Comparison of ENCODE assay signal across 1 mouse cellular context in the genomic region with DNA sequence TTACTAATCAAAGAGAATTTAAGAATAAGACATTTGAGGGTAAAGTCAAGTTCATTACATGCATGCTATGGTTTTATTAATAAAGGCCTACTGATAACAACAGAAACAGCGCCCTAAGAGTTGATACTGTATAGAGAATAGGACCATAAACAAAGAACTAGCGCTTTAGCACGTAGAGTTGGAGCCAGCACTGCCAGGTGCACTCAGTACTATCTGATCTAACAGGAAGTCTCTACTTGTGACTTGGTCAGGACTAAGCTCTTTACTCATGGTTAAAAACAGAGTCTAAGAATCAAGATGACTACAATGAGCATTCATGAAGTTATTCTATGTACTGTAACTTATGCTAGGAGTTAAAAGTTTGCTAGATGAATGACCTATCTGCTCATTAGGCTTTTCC.
TF ChIP-seq lines count a peak whose summit lies in the region.

No protein-coding gene starts in this region.

TF ChIP-seq in MEL, 35 proteins besides CTCF, POLR2A, EP300 and RAD21 (continued from another document):
- TF ChIP-seq GATA1 (IDR thresholded peaks at IDR 0.05; ENCODE audit: low read depth, low read length), result no peak; the same call in 1 of the 2 replicates
- TF ChIP-seq MXI1 (IDR thresholded peaks at IDR 0.05; ENCODE audit: low read depth, low read length), result no peak
- 0 out of 2 replicates have a peak, but pooled peaks have one; percentile 26 for TF ChIP-seq HCFC1 (IDR thresholded peaks at IDR 0.05; ENCODE audit: low read depth, low read length)
- no peak for TF ChIP-seq ZMIZ1 (IDR thresholded peaks at IDR 0.05; ENCODE audit: low read depth, low read length)
- no peak for TF ChIP-seq GABPA (IDR thresholded peaks at IDR 0.05; ENCODE audit: low read depth, low read length)
- TF ChIP-seq USF1 (IDR thresholded peaks at IDR 0.05; ENCODE audit: low read depth, low read length), result 0 out of 2 replicates have a peak, but pooled peaks have one; percentile 20
- TF ChIP-seq JUND (IDR thresholded peaks at IDR 0.05; ENCODE audit: low read depth, low read length), result no peak
- no peak for TF ChIP-seq ZNF384 (IDR thresholded peaks at IDR 0.05; ENCODE audit: low read depth, low read length)
- no peak for TF ChIP-seq MAFK (IDR thresholded peaks at IDR 0.05; ENCODE audit: borderline replicate concordance, low read depth, low read length)
- no peak for TF ChIP-seq POLR2AphosphoS5 (IDR thresholded peaks at IDR 0.05; ENCODE audit: borderline replicate concordance, low read depth, low read length)
- no peak for TF ChIP-seq NRF1 (IDR thresholded peaks at IDR 0.05; ENCODE audit: insufficient read depth, low read depth, low read length, poor library complexity, severe bottlenecking)
- peak; percentile 50; the same call in 1 of the 2 replicates for TF ChIP-seq TCF12 (IDR thresholded peaks at IDR 0.05; ENCODE audit: low read depth, low read length)
- no peak for TF ChIP-seq SMC3 (IDR thresholded peaks at IDR 0.05; ENCODE audit: low read depth, low read length)
- no peak for TF ChIP-seq MAX (IDR thresholded peaks at IDR 0.05; ENCODE audit: low read length)
- no peak for TF ChIP-seq USF2 (IDR thresholded peaks at IDR 0.05; ENCODE audit: borderline replicate concordance in 1 of 2, insufficient read depth in 1 of 2, low read depth in 1 of 2, low read length in 2 of 2)
- TF ChIP-seq BHLHE40 (IDR thresholded peaks at IDR 0.05; ENCODE audit: borderline replicate concordance, low read depth, low read length), result no peak
- no peak for TF ChIP-seq KAT2A (conservative IDR thresholded peaks at IDR 0.05; ENCODE audit: low read depth, low read length)
- TF ChIP-seq TBP (IDR thresholded peaks at IDR 0.05; ENCODE audit: low read depth, low read length), result no peak
- peak; percentile 53 for TF ChIP-seq ETS1 (IDR thresholded peaks at IDR 0.05; ENCODE audit: low read depth, low read length)
- TF ChIP-seq MEF2A (IDR thresholded peaks at IDR 0.05; ENCODE audit: extremely low read depth, insufficient replicate concordance, low read depth, low read length, poor library complexity, severe bottlenecking), result no peak
- TF ChIP-seq SIN3A (IDR thresholded peaks at IDR 0.05; ENCODE audit: low read length), result peak; percentile 47; the same call in 1 of the 2 replicates
- TF ChIP-seq ELF1 (IDR thresholded peaks at IDR 0.05; ENCODE audit: low read depth, low read length), result no peak
